Comparison of ENCODE assay signal across 11 mouse cellular contexts in the genomic region with DNA sequence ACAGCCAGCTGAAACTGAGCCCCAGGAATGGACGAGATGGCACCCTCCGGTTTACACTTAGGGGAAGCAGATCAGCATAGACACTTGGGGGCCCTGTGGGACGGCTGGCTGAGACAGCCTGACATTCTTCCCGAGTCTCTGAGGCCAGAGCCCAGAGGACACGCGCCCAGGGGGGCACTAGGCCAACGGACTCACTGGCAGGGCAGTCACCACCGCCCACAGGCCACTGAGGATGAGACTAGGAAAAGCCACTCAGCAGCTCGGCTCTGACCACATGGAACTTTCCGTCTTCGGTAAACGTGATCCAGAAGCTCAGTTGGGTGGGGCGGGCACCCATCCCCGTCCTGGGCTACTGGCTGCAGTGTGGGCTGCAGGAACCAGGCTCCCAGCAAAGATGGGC. TPM values are rescaled to one million over a fixed set of nuclear protein-coding genes. Genes with fewer than 3 reads are reported as not detected.
DNase-seq lines count a peak whose midpoint lies in the region; ATAC-seq and TF ChIP-seq lines count a peak whose summit lies in the region.
"Had no signal": no experiment of that assay in that cellular context is flagged by ENCODE, and none has a peak within 500 bp of the region (broad histone marks: within the 10 kb centered on the region; RNA-seq: fewer than 3 reads in every experiment).

No protein-coding gene starts in this region.

- TF ChIP-seq CTCF in lung, adult 2 months (IDR thresholded peaks at IDR 0.05; ENCODE audit: insufficient read depth, low read length), result no peak

- peaks cover 77% of the 10 kb centered on the region for H3K4me1 ChIP-seq in forebrain, embryonic 13.5 days
- peaks cover 39% of the 10 kb centered on the region for H3K4me1 ChIP-seq in forebrain, embryonic 16.5 days (replicated peaks; ENCODE audit: control insufficient read depth, insufficient read depth, low read length)
- peaks cover 15% of the 10 kb centered on the region for H3K4me1 ChIP-seq in lung, adult 2 months (ENCODE audit: control insufficient read depth, insufficient read depth, low read length)
- peaks cover 51% of the 10 kb centered on the region for H3K4me1 ChIP-seq in limb, embryonic 15.5 days

- TF ChIP-seq POLR2A in lung, adult 2 months (IDR thresholded peaks at IDR 0.05; ENCODE audit: borderline replicate concordance, extremely low read depth, low read depth, low read length), result no peak

- DNase-seq in lung, postnatal 36 days, result peak; percentile 45
- DNase-seq in lung, adult 2 months, result no peak
- DNase-seq in gastrocnemius, adult 18-20 months (ENCODE audit: low spot score), result peak; percentile 81
- DNase-seq in spleen, postnatal 36 days (ENCODE audit: low spot score in 2 of 2), result no peak
- DNase-seq in embryo, embryonic 10 days (ENCODE audit: low spot score), result no peak
- DNase-seq: lung, adult 18-20 months; thymus, adult 2 months had no signal

- no peak overlapping the region for H3K4me3 ChIP-seq in forebrain, embryonic 13.5 days
- H3K4me3 ChIP-seq in forebrain, embryonic 16.5 days (replicated peaks; ENCODE audit: low read length), result no peak overlapping the region
- H3K4me3 ChIP-seq in lung, adult 2 months (replicated peaks; ENCODE audit: extremely low read depth, low read depth, low read length), result no peak overlapping the region
- H3K4me3 ChIP-seq in limb, embryonic 15.5 days, result no peak overlapping the region

- no peaks in the 10 kb centered on the region for H3K9me3 ChIP-seq in forebrain, embryonic 13.5 days (replicated peaks)
- H3K9me3 ChIP-seq in forebrain, embryonic 16.5 days (ENCODE audit: control insufficient read depth, low read length), result no peaks in the 10 kb centered on the region
- no peaks in the 10 kb centered on the region for H3K9me3 ChIP-seq in limb, embryonic 15.5 days

- no peaks in the 10 kb centered on the region for H3K27me3 ChIP-seq in forebrain, embryonic 13.5 days
- H3K27me3 ChIP-seq in forebrain, embryonic 16.5 days (replicated peaks; ENCODE audit: control insufficient read depth, insufficient read depth, low read length), result no peaks in the 10 kb centered on the region
- no peaks in the 10 kb centered on the region for H3K27me3 ChIP-seq in limb, embryonic 15.5 days

- no peak overlapping the region for H3K4me2 ChIP-seq in forebrain, embryonic 13.5 days
- H3K4me2 ChIP-seq in forebrain, embryonic 16.5 days (ENCODE audit: low read length), result no peak overlapping the region
- no peak overlapping the region for H3K4me2 ChIP-seq in limb, embryonic 15.5 days

- H3K9ac ChIP-seq in forebrain, embryonic 13.5 days, result no peak overlapping the region
- H3K9ac ChIP-seq in forebrain, embryonic 16.5 days (replicated peaks; ENCODE audit: low read depth, low read length), result no peak overlapping the region
- no peak overlapping the region for H3K9ac ChIP-seq in limb, embryonic 15.5 days

- H3K36me3 ChIP-seq in forebrain, embryonic 13.5 days (ENCODE audit: poor library complexity, severe bottlenecking), result peaks cover 95% of the 10 kb centered on the region
- peaks cover 21% of the 10 kb centered on the region for H3K36me3 ChIP-seq in forebrain, embryonic 16.5 days (ENCODE audit: control insufficient read depth, insufficient read depth)
- H3K36me3 ChIP-seq in limb, embryonic 15.5 days, result peaks cover 45% of the 10 kb centered on the region

- no peak for ATAC-seq in forebrain, embryonic 13.5 days
- no peak for ATAC-seq in forebrain, embryonic 16.5 days
- ATAC-seq in limb, embryonic 15.5 days (ENCODE audit: insufficient number of reproducible peaks, low FRiP score, low TSS enrichment, low read depth), result no peak
- ATAC-seq: hindbrain, embryonic 16.5 days had no signal

- WGBS in forebrain, embryonic 13.5 days, result 94% methylated on average over 14 of the region's 14 CpGs
- 83% methylated on average over 14 of the region's 14 CpGs for WGBS in forebrain, embryonic 16.5 days
- WGBS in lung, adult 2 months, result 47% methylated on average over 14 of the region's 14 CpGs
- 71% methylated on average over 14 of the region's 14 CpGs for WGBS in limb, embryonic 15.5 days

- 0 out of 2 replicates have a peak overlapping the region, but pooled peaks have one; percentile 19 for H3K27ac ChIP-seq in forebrain, embryonic 13.5 days
- H3K27ac ChIP-seq in forebrain, embryonic 16.5 days (ENCODE audit: low read length), result no peak overlapping the region
- peak overlapping the region; percentile 93 for H3K27ac ChIP-seq in limb, embryonic 15.5 days

RNA-seq across cellular contexts. Expression of a gene that starts 9.0 kb away (rescaled TPM):
- 59.3 and 63.4 TPM in 2 replicates for polyA plus RNA-seq in forebrain, embryonic 13.5 days (2015; fragmentation: Nextera tagmentation; extraction: Ambion mirVana)
- 68.7 and 68.9 TPM in 2 replicates for polyA plus RNA-seq in forebrain, embryonic 16.5 days (2015; fragmentation: Nextera tagmentation; extraction: Ambion mirVana)
- polyA plus RNA-seq in lung, adult 2 months (2012; rRNA removed), result 117 and 127 TPM in 2 replicates
- total RNA-seq in gastrocnemius, adult 18-20 months (2021), result 1 to 10 TPM; 4.1 to 5.4 TPM
- 29.9 and 34.1 TPM in 2 replicates for polyA plus RNA-seq in limb, embryonic 15.5 days (2015; fragmentation: Nextera tagmentation; extraction: Ambion mirVana)

RNA-seq across cellular contexts. Expression of a gene that starts 32.8 kb away (rescaled TPM):
- 28.8 and 31.8 TPM in 2 replicates for polyA plus RNA-seq in forebrain, embryonic 13.5 days (2015; fragmentation: Nextera tagmentation; extraction: Ambion mirVana)
- polyA plus RNA-seq in forebrain, embryonic 16.5 days (2015; fragmentation: Nextera tagmentation; extraction: Ambion mirVana), result 23.3 and 25.6 TPM in 2 replicates
- polyA plus RNA-seq in lung, adult 2 months (2012; rRNA removed), result 141 and 163 TPM in 2 replicates
- total RNA-seq in gastrocnemius, adult 18-20 months (2021), result 1 to 10 TPM; 3.3 to 3.5 TPM
- polyA plus RNA-seq in limb, embryonic 15.5 days (2015; fragmentation: Nextera tagmentation; extraction: Ambion mirVana), result 16.9 and 19.7 TPM in 2 replicates

Comparison
In these comparisons a context has a peak if more than half of its experiments do, and no peak if none do; other contexts are left out.
1. DNase-seq: peak in lung, postnatal 36 days (single experiment) and gastrocnemius, adult 18-20 months (single experiment); none in lung, adult 2 months (single experiment), spleen, postnatal 36 days (0 of 2) and embryo, embryonic 10 days (single experiment).